Mouse (Mus musculus): ENCODE data around the gene Cops8. TPM values are rescaled to one million over a fixed set of nuclear protein-coding genes. Genes with fewer than 3 reads are reported as not detected.

Gene Cops8
- polyA plus RNA-seq (2015; fragmentation: Nextera tagmentation; extraction: Ambion mirVana): 123 and 138 TPM in 2 replicates

DNA sequence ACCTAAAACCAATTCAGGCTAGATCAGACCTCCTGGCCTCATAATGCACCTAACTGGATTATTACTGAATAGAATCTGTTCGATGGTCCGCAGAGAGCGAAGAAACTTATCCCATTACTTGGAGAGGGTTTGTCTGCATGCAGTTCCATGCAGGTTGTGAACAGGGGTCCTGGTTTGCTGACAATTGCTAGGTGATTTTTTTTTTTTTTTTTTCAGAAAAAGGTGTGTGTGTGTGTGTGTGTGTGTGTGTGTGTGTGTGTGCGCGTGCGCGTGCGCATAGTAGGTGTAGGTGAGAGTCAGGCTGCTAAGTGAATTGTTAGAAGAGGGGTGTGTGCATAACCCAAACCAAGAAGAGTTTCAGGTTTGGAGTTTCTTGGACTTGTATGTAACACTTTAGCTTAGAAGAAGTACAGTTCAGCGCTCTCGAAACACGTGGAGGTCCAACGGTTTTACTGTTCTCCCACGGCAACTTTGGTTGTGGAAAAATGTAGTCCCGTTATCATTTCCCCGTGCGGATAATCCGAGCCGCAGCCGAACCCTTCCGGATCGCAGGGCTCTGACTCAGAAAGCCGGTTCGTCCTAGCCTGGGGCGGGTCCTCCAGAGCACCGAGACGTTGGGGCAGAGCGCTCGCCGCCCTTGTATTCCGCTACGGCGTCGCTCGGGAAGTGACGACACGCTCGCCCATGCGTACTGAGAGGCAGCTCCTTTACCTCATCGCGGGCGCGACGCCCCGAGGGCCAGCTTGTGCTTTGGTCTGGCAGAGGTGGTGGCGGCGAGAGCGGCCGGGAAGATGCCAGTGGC lies at the start of gene Cops8:
Gene Cops8, plus strand, starts transcription at position 223 of the 802 bp plus-strand sequence.
- ATAC-seq (ENCODE audit: insufficient read depth, low FRiP score): peak; percentile 98

DNA sequence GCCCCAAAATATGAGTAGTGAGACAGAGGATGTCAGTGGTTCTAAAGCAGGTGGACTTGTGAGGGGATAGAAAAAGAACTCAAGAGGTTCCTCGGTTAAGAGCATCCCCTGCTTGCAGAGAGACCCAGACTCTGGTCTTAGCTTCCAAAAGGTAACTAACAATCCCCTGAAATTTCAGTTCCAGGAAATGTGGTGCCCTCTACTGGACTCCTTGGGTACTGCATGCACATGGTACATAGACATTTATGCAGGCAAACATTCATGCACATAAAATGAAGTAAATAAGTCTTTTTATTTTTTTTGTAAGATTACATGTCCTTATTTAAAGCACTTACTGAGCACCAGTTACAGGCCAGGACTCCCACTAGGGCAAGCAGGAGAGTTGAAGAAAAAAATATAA lies 45.6 kb upstream of the Cops8 start:
- H3K36me3 ChIP-seq (ENCODE audit: control insufficient read depth, insufficient read depth, low read length): no peaks in the 10 kb centered on the region
- 77% methylated on average over 1 of the region's 1 CpGs for WGBS

More for the DNA sequence above, at the start of gene Cops8:
- Histone ChIP-seq H3K4me2 (ENCODE audit: low read depth, low read length) (peak within 1 kb of the TSS; percentile 76), H3K27ac (ENCODE audit: low read length) (peak within 1 kb of the TSS; percentile 79), H3K9me3 (replicated peaks; ENCODE audit: control insufficient read depth, low read length) (no peaks in the 10 kb centered on the region), H3K4me1 (ENCODE audit: control insufficient read depth, insufficient read depth, low read length) (peaks cover 6% of the 10 kb centered on the region; the same call in 1 of the 2 replicates), H3K9ac (ENCODE audit: low read length) (peak within 1 kb of the TSS; percentile 93), H3K27me3 (ENCODE audit: control insufficient read depth, insufficient read depth, low read length) (no peaks in the 10 kb centered on the region), H3K4me3 (replicated peaks; ENCODE audit: low read length) (peak within 1 kb of the TSS; percentile 91), H3K36me3 (ENCODE audit: control insufficient read depth, insufficient read depth, low read length) (peaks cover 7% of the 10 kb centered on the region; the same call in 1 of the 2 replicates)
- 5% methylated on average over 48 of the region's 48 CpGs for WGBS

GRCm38 (mm10) chr1:90560942-90561726 lies 41.6 kb upstream of the Cops8 start:
- Histone ChIP-seq H3K27me3 (ENCODE audit: control insufficient read depth, insufficient read depth, low read length) (no peaks in the 10 kb centered on the region), H3K36me3 (ENCODE audit: control insufficient read depth, insufficient read depth, low read length) (no peaks in the 10 kb centered on the region), H3K9ac (ENCODE audit: low read length) (no peak overlapping the region), H3K9me3 (replicated peaks; ENCODE audit: control insufficient read depth, low read length) (peaks cover 3% of the 10 kb centered on the region; the same call in 1 of the 2 replicates), H3K4me2 (ENCODE audit: low read depth, low read length) (no peak overlapping the region), H3K4me1 (ENCODE audit: control insufficient read depth, insufficient read depth, low read length) (peaks cover 8% of the 10 kb centered on the region; the same call in 1 of the 2 replicates), H3K4me3 (replicated peaks; ENCODE audit: low read length) (no peak overlapping the region), H3K27ac (ENCODE audit: low read length) (no peak overlapping the region)
- ATAC-seq (ENCODE audit: insufficient read depth, low FRiP score): no peak
- WGBS: 51% methylated on average over 5 of the region's 5 CpGs

More for the DNA sequence above, 45.6 kb upstream of the Cops8 start:
- Histone ChIP-seq H3K27ac (ENCODE audit: low read length) (no peak overlapping the region), H3K4me2 (ENCODE audit: low read depth, low read length) (no peak overlapping the region), H3K9ac (ENCODE audit: low read length) (no peak overlapping the region), H3K27me3 (ENCODE audit: control insufficient read depth, insufficient read depth, low read length) (no peaks in the 10 kb centered on the region), H3K9me3 (replicated peaks; ENCODE audit: control insufficient read depth, low read length) (peaks cover 3% of the 10 kb centered on the region; the same call in 1 of the 2 replicates), H3K4me1 (ENCODE audit: control insufficient read depth, insufficient read depth, low read length) (0 out of 2 replicates have a peak, but pooled peaks cover 3% of the 10 kb centered on the region), H3K4me3 (replicated peaks; ENCODE audit: low read length) (no peak overlapping the region)
- ATAC-seq (ENCODE audit: insufficient read depth, low FRiP score): no peak

DNA sequence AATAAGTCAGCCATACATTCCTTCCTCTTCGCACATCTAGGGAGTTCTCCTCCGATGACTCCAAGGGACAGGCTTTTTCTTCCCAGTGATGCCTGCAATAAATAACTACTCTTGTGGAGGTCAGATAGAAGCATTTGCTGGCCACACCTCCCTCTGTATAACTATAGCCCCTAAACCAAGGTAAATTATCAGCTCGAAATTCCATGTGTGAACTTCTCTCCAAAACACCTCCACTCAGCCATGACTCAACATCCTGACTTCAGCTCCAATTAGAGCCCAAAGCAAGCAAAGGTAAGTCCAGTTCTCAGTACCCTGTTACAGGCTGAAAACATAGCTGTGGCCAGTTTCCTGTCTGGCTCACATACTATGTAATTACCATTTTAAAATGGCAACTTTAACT lies 38.8 kb upstream of the Cops8 start:
- no peaks in the 10 kb centered on the region for H3K27me3 ChIP-seq (ENCODE audit: control insufficient read depth, insufficient read depth, low read length)
- H3K4me2 ChIP-seq (ENCODE audit: low read depth, low read length): no peak overlapping the region
- peaks cover 13% of the 10 kb centered on the region; the same call in 1 of the 2 replicates for H3K4me1 ChIP-seq (ENCODE audit: control insufficient read depth, insufficient read depth, low read length)
- H3K27ac ChIP-seq (ENCODE audit: low read length): no peak overlapping the region
- WGBS: 73% methylated on average over 3 of the region's 3 CpGs
- H3K9ac ChIP-seq (ENCODE audit: low read length): no peak overlapping the region
- no peak for ATAC-seq (ENCODE audit: insufficient read depth, low FRiP score)
- no peaks in the 10 kb centered on the region for H3K36me3 ChIP-seq (ENCODE audit: control insufficient read depth, insufficient read depth, low read length)
- H3K9me3 ChIP-seq (replicated peaks; ENCODE audit: control insufficient read depth, low read length): no peaks in the 10 kb centered on the region
- H3K4me3 ChIP-seq (replicated peaks; ENCODE audit: low read length): no peak overlapping the region

- no peak for ATAC-seq (ENCODE audit: insufficient read depth, low FRiP score)
- H3K36me3 ChIP-seq (ENCODE audit: control insufficient read depth, insufficient read depth, low read length): no peaks in the 10 kb centered on the region
- H3K27me3 ChIP-seq (ENCODE audit: control insufficient read depth, insufficient read depth, low read length): no peaks in the 10 kb centered on the region
- H3K4me3 ChIP-seq (replicated peaks; ENCODE audit: low read length): no peak overlapping the region
- H3K9me3 ChIP-seq (replicated peaks; ENCODE audit: control insufficient read depth, low read length): no peaks in the 10 kb centered on the region
- H3K9ac ChIP-seq (ENCODE audit: low read length): no peak overlapping the region
- WGBS: 47% methylated on average over 15 of the region's 15 CpGs
- peaks cover 13% of the 10 kb centered on the region; the same call in 1 of the 2 replicates for H3K4me1 ChIP-seq (ENCODE audit: control insufficient read depth, insufficient read depth, low read length)
- H3K27ac ChIP-seq (ENCODE audit: low read length): no peak overlapping the region
- no peak overlapping the region for H3K4me2 ChIP-seq (ENCODE audit: low read depth, low read length)
Measured at GRCm38 (mm10) chr1:90566664-90567440, 35.9 kb upstream of the Cops8 start.

GRCm38 (mm10) chr1:90573831-90574230 lies 28.9 kb upstream of the Cops8 start:
- no peaks in the 10 kb centered on the region for H3K27me3 ChIP-seq (ENCODE audit: control insufficient read depth, insufficient read depth, low read length)
- H3K36me3 ChIP-seq (ENCODE audit: control insufficient read depth, insufficient read depth, low read length): no peaks in the 10 kb centered on the region
- no peak overlapping the region for H3K9ac ChIP-seq (ENCODE audit: low read length)
- ATAC-seq (ENCODE audit: insufficient read depth, low FRiP score): no peak
- H3K4me1 ChIP-seq (ENCODE audit: control insufficient read depth, insufficient read depth, low read length): no peaks in the 10 kb centered on the region
- H3K4me3 ChIP-seq (replicated peaks; ENCODE audit: low read length): no peak overlapping the region
- WGBS: 82% methylated on average over 6 of the region's 6 CpGs
- no peak overlapping the region for H3K4me2 ChIP-seq (ENCODE audit: low read depth, low read length)
- H3K27ac ChIP-seq (ENCODE audit: low read length): no peak overlapping the region
- no peaks in the 10 kb centered on the region for H3K9me3 ChIP-seq (replicated peaks; ENCODE audit: control insufficient read depth, low read length)

DNA sequence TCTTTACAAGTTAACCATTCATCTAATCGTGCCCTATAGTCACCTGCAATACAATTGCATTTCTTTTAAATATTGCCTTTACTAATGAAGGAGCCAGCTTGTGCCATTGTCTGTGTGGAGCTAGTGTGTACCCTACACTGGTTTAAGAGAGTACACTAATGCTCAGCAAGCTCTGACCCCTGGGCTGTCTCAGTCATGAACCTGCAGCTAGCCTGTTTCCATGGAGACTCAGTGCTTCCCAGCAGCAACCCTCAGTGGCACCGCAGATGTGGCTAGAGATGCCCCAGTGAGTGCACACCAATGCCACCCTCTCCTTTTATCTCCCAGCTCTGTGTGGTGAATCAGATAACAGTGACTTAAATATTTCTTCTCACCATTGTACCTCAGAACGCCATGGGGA lies 27.9 kb upstream of the Cops8 start:
- no peak overlapping the region for H3K4me3 ChIP-seq (replicated peaks; ENCODE audit: low read length)
- 62% methylated on average over 3 of the region's 3 CpGs for WGBS
- no peak overlapping the region for H3K27ac ChIP-seq (ENCODE audit: low read length)
- H3K36me3 ChIP-seq (ENCODE audit: control insufficient read depth, insufficient read depth, low read length): no peaks in the 10 kb centered on the region
- no peaks in the 10 kb centered on the region for H3K4me1 ChIP-seq (ENCODE audit: control insufficient read depth, insufficient read depth, low read length)
- H3K4me2 ChIP-seq (ENCODE audit: low read depth, low read length): no peak overlapping the region
- no peaks in the 10 kb centered on the region for H3K9me3 ChIP-seq (replicated peaks; ENCODE audit: control insufficient read depth, low read length)
- H3K27me3 ChIP-seq (ENCODE audit: control insufficient read depth, insufficient read depth, low read length): no peaks in the 10 kb centered on the region
- H3K9ac ChIP-seq (ENCODE audit: low read length): no peak overlapping the region
- no peak for ATAC-seq (ENCODE audit: insufficient read depth, low FRiP score)

DNA sequence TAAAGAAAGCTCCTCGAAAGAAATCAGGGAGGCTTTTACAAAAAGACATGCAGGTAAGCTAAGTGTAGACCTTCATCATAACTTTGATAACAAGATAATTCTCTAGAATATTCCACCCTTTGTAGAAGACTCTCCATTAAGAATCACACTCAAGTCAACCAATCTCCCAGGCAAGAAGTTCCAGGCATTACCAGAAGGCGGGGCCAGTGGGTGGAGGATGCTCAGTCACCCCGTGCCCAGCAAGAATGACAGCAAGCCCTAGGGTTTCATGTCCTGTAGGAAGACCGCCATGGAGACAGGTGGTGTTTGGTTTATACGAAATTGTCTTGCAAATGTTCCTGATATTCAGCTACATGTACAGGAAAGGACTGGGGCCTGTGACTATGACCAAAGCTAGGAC lies 25.4 kb upstream of the Cops8 start:
- H3K4me1 ChIP-seq (ENCODE audit: control insufficient read depth, insufficient read depth, low read length): no peaks in the 10 kb centered on the region
- 71% methylated on average over 5 of the region's 5 CpGs for WGBS

More for the DNA sequence above, 25.4 kb upstream of the Cops8 start:
- H3K27me3 ChIP-seq (ENCODE audit: control insufficient read depth, insufficient read depth, low read length): no peaks in the 10 kb centered on the region
- no peak overlapping the region for H3K27ac ChIP-seq (ENCODE audit: low read length)
- H3K4me3 ChIP-seq (replicated peaks; ENCODE audit: low read length): no peak overlapping the region
- ATAC-seq (ENCODE audit: insufficient read depth, low FRiP score): no peak
- no peaks in the 10 kb centered on the region for H3K9me3 ChIP-seq (replicated peaks; ENCODE audit: control insufficient read depth, low read length)
- no peak overlapping the region for H3K4me2 ChIP-seq (ENCODE audit: low read depth, low read length)
- H3K36me3 ChIP-seq (ENCODE audit: control insufficient read depth, insufficient read depth, low read length): no peaks in the 10 kb centered on the region
- H3K9ac ChIP-seq (ENCODE audit: low read length): no peak overlapping the region
